Mouse (Mus musculus): ENCODE data around the gene Arsj. TPM values are rescaled to one million over a fixed set of nuclear protein-coding genes. Genes with fewer than 3 reads are reported as not detected.

Gene Arsj
- polyA plus RNA-seq, 2 experiments, result 5.3 to 6.5 TPM

- Histone ChIP-seq H3K4me2 (replicated peaks; ENCODE audit: low read depth, low read length, severe bottlenecking) (no peak overlapping the region), H3K27ac (replicated peaks; ENCODE audit: low read depth, low read length) (no peak overlapping the region), H3K36me3 (ENCODE audit: control insufficient read depth, insufficient read depth, low read length) (no peaks in the 10 kb centered on the region), H3K9me3 (ENCODE audit: control insufficient read depth, low read length) (no peaks in the 10 kb centered on the region), H3K9ac (ENCODE audit: low read depth, low read length, severe bottlenecking) (no peak overlapping the region), H3K4me3 (replicated peaks; ENCODE audit: low read length) (no peak overlapping the region), H3K4me1 (ENCODE audit: control insufficient read depth, insufficient read depth, low read length) (peaks cover 16% of the 10 kb centered on the region), H3K27me3 (ENCODE audit: control insufficient read depth, insufficient read depth, low read length) (no peaks in the 10 kb centered on the region)
- WGBS, result 46% methylated on average over 2 of the region's 2 CpGs
- ATAC-seq (ENCODE audit: low FRiP score, low read depth), result no peak
- no peak for TF ChIP-seq POLR2A (IDR thresholded peaks at IDR 0.05; ENCODE audit: borderline replicate concordance, extremely low read depth, insufficient read depth, insufficient read length)
- DNase-seq (ENCODE audit: low spot score), result no peak
Observed at GRCm38 (mm10) chr3:126379702-126380101, 16.2 kb downstream of the Arsj start.

- no peak for DNase-seq (ENCODE audit: low spot score)
- WGBS, result 86% methylated on average over 6 of the region's 6 CpGs
Observed at GRCm38 (mm10) chr3:126383276-126383675, 19.8 kb downstream of the Arsj start.

GRCm38 (mm10) chr3:126384657-126385438 is 21.4 kb downstream of the Arsj start:
- 49% methylated on average over 14 of the region's 14 CpGs for WGBS
- DNase-seq (ENCODE audit: low spot score), result peak; percentile 33
- no peak overlapping the region for H3K4me2 ChIP-seq (replicated peaks; ENCODE audit: low read depth, low read length, severe bottlenecking)

More at GRCm38 (mm10) chr3:126383276-126383675, 19.8 kb downstream of the Arsj start:
- no peak overlapping the region for H3K27ac ChIP-seq (replicated peaks; ENCODE audit: low read depth, low read length)
- TF ChIP-seq POLR2A (IDR thresholded peaks at IDR 0.05; ENCODE audit: borderline replicate concordance, extremely low read depth, insufficient read depth, insufficient read length), result no peak
- no peaks in the 10 kb centered on the region for H3K36me3 ChIP-seq (ENCODE audit: control insufficient read depth, insufficient read depth, low read length)
- H3K9me3 ChIP-seq (ENCODE audit: control insufficient read depth, low read length), result no peaks in the 10 kb centered on the region
- H3K27me3 ChIP-seq (ENCODE audit: control insufficient read depth, insufficient read depth, low read length), result no peaks in the 10 kb centered on the region
- H3K4me3 ChIP-seq (replicated peaks; ENCODE audit: low read length), result no peak overlapping the region
- peaks cover 17% of the 10 kb centered on the region for H3K4me1 ChIP-seq (ENCODE audit: control insufficient read depth, insufficient read depth, low read length)
- no peak overlapping the region for H3K4me2 ChIP-seq (replicated peaks; ENCODE audit: low read depth, low read length, severe bottlenecking)
- H3K9ac ChIP-seq (ENCODE audit: low read depth, low read length, severe bottlenecking), result no peak overlapping the region
- ATAC-seq (ENCODE audit: low FRiP score, low read depth), result no peak

GRCm38 (mm10) chr3:126397451-126397850 is 34.0 kb downstream of the Arsj start:
- DNase-seq (ENCODE audit: low spot score), result no peak
- ATAC-seq (ENCODE audit: low FRiP score, low read depth), result no peak
- H3K4me2 ChIP-seq (replicated peaks; ENCODE audit: low read depth, low read length, severe bottlenecking), result no peak overlapping the region
- no peak for TF ChIP-seq POLR2A (IDR thresholded peaks at IDR 0.05; ENCODE audit: borderline replicate concordance, extremely low read depth, insufficient read depth, insufficient read length)
- H3K27ac ChIP-seq (replicated peaks; ENCODE audit: low read depth, low read length), result no peak overlapping the region
- no peak overlapping the region for H3K4me3 ChIP-seq (replicated peaks; ENCODE audit: low read length)
- H3K9me3 ChIP-seq (ENCODE audit: control insufficient read depth, low read length), result no peaks in the 10 kb centered on the region
- H3K9ac ChIP-seq (ENCODE audit: low read depth, low read length, severe bottlenecking), result no peak overlapping the region
- H3K4me1 ChIP-seq (ENCODE audit: control insufficient read depth, insufficient read depth, low read length), result no peaks in the 10 kb centered on the region
- no peaks in the 10 kb centered on the region for H3K27me3 ChIP-seq (ENCODE audit: control insufficient read depth, insufficient read depth, low read length)
- no peaks in the 10 kb centered on the region for H3K36me3 ChIP-seq (ENCODE audit: control insufficient read depth, insufficient read depth, low read length)
- 53% methylated on average over 2 of the region's 2 CpGs for WGBS

More at GRCm38 (mm10) chr3:126384657-126385438, 21.4 kb downstream of the Arsj start:
- Histone ChIP-seq H3K9me3 (ENCODE audit: control insufficient read depth, low read length) (no peaks in the 10 kb centered on the region), H3K4me1 (ENCODE audit: control insufficient read depth, insufficient read depth, low read length) (peaks cover 9% of the 10 kb centered on the region), H3K4me3 (replicated peaks; ENCODE audit: low read length) (no peak overlapping the region), H3K27ac (replicated peaks; ENCODE audit: low read depth, low read length) (peak overlapping the region; percentile 38), H3K36me3 (ENCODE audit: control insufficient read depth, insufficient read depth, low read length) (no peaks in the 10 kb centered on the region), H3K27me3 (ENCODE audit: control insufficient read depth, insufficient read depth, low read length) (no peaks in the 10 kb centered on the region), H3K9ac (ENCODE audit: low read depth, low read length, severe bottlenecking) (no peak overlapping the region)
- TF ChIP-seq POLR2A (IDR thresholded peaks at IDR 0.05; ENCODE audit: borderline replicate concordance, extremely low read depth, insufficient read depth, insufficient read length), result no peak
- ATAC-seq (ENCODE audit: low FRiP score, low read depth), result peak; percentile 76

- 80% methylated on average over 7 of the region's 7 CpGs for WGBS
Observed at GRCm38 (mm10) chr3:126397985-126398630, 34.6 kb downstream of the Arsj start.

More at GRCm38 (mm10) chr3:126397985-126398630, 34.6 kb downstream of the Arsj start:
- Histone ChIP-seq H3K9me3 (ENCODE audit: control insufficient read depth, low read length) (no peaks in the 10 kb centered on the region), H3K4me1 (ENCODE audit: control insufficient read depth, insufficient read depth, low read length) (no peaks in the 10 kb centered on the region), H3K4me3 (replicated peaks; ENCODE audit: low read length) (no peak overlapping the region), H3K27ac (replicated peaks; ENCODE audit: low read depth, low read length) (no peak overlapping the region), H3K9ac (ENCODE audit: low read depth, low read length, severe bottlenecking) (no peak overlapping the region), H3K4me2 (replicated peaks; ENCODE audit: low read depth, low read length, severe bottlenecking) (no peak overlapping the region), H3K36me3 (ENCODE audit: control insufficient read depth, insufficient read depth, low read length) (no peaks in the 10 kb centered on the region), H3K27me3 (ENCODE audit: control insufficient read depth, insufficient read depth, low read length) (no peaks in the 10 kb centered on the region)
- ATAC-seq (ENCODE audit: low FRiP score, low read depth) (no peak), DNase-seq (ENCODE audit: low spot score) (no peak)
- no peak for TF ChIP-seq POLR2A (IDR thresholded peaks at IDR 0.05; ENCODE audit: borderline replicate concordance, extremely low read depth, insufficient read depth, insufficient read length)

Data from limb, embryonic 14.5 days (tissue).